Mouse (Mus musculus) E14TG2a.4 (cell line): ENCODE results near the gene Nrf1.

ENCODE experiments used
- CTCF ChIP-seq: conservative IDR thresholded peaks from 2 replicates; pipeline ENCODE4 v1.5.1; 2014; ENCODE audit warnings: low read length
- NANOG ChIP-seq: IDR thresholded peaks from 2 replicates; pipeline ENCODE4 v1.6.1; 2014; ENCODE audit warnings: borderline replicate concordance, low read length, mixed read lengths

GRCm38 (mm10) chr6:30175225-30175917, 127.6 kb downstream of the Nrf1 start:
- TF ChIP-seq CTCF (no peak), NANOG (no peak)
